ENCODE assay signal across 19 mouse cellular contexts in genomic region chr4:129617121-129617641, GRCm38 (mm10). TPM values are rescaled to one million over a fixed set of nuclear protein-coding genes. Genes with fewer than 3 reads are reported as not detected.
DNase-seq lines count a peak whose midpoint lies in the region; ATAC-seq and TF ChIP-seq lines count a peak whose summit lies in the region.
"Had no signal": no experiment of that assay in that cellular context is flagged by ENCODE, and none has a peak within 500 bp of the region (broad histone marks: within the 10 kb centered on the region; RNA-seq: fewer than 3 reads in every experiment).

No protein-coding gene starts in this region.

- TF ChIP-seq POLR2A in MEL (IDR thresholded peaks at IDR 0.05; ENCODE audit: control insufficient read depth in 1 of 2, insufficient read depth in 1 of 2, low read depth in 1 of 2, low read length in 2 of 2, poor library complexity in 1 of 2): no peak

- H3K9me3 ChIP-seq in heart, embryonic 13.5 days: no peaks in the 10 kb centered on the region
- H3K9me3 ChIP-seq in liver, embryonic 13.5 days (replicated peaks): no peaks in the 10 kb centered on the region
- H3K9me3 ChIP-seq in liver, embryonic 12.5 days (replicated peaks): no peaks in the 10 kb centered on the region
- no peaks in the 10 kb centered on the region for H3K9me3 ChIP-seq in MEL (replicated peaks; ENCODE audit: insufficient read depth, low read length)
- H3K9me3 ChIP-seq: embryonic facial prominence, embryonic 12.5 days; forebrain, embryonic 15.5 days; heart, embryonic 12.5 days had no signal

- H3K36me3 ChIP-seq in heart, embryonic 13.5 days: peaks cover 24% of the 10 kb centered on the region
- peaks cover 16% of the 10 kb centered on the region for H3K36me3 ChIP-seq in liver, embryonic 13.5 days
- H3K36me3 ChIP-seq in liver, embryonic 12.5 days: peaks cover 28% of the 10 kb centered on the region
- no peaks in the 10 kb centered on the region; a peak in 2 of 4 replicates for H3K36me3 ChIP-seq in MEL (ENCODE audit: control insufficient read depth in 1 of 2, insufficient read depth in 2 of 2, low read length in 2 of 2)

- peak; percentile 48 for DNase-seq in cerebellum, adult 9-10 months
- DNase-seq in cerebellum, postnatal 25 days: no peak
- no peak for DNase-seq in heart, adult 8-10 months (ENCODE audit: low spot score)
- no peak for DNase-seq in liver, embryonic 13.5 days
- DNase-seq in MEL (ENCODE audit: low read depth, low spot score): no peak
- no peak for DNase-seq in adrenal gland, postnatal 4 days (ENCODE audit: low spot score in 2 of 2)
- DNase-seq: adrenal gland, adult 2 months; adrenal gland, postnatal 25 days; cerebellum, postnatal 14 days; gastrocnemius, postnatal 36 days; heart, adult 18-20 months; kidney, adult 11 months had no signal

- TF ChIP-seq RAD21 in MEL (IDR thresholded peaks at IDR 0.05; ENCODE audit: low read depth, low read length): no peak

- peaks cover 4% of the 10 kb centered on the region; the same call in 1 of the 2 replicates for H3K79me2 ChIP-seq in MEL (ENCODE audit: control insufficient read depth, insufficient read depth, low read length, poor library complexity)

- no peak for TF ChIP-seq CTCF in MEL (IDR thresholded peaks at IDR 0.05 in 2 of 3, conservative IDR thresholded peaks at IDR 0.05 in 1 of 3; ENCODE audit: control insufficient read depth in 1 of 3, insufficient read depth in 1 of 3, low read depth in 2 of 3, low read length in 3 of 3, poor library complexity in 1 of 3, severe bottlenecking in 1 of 3)

- no peak for TF ChIP-seq EP300 in MEL (IDR thresholded peaks at IDR 0.05; ENCODE audit: low read depth in 1 of 2, low read length in 2 of 2)

- no peak for ATAC-seq in heart, embryonic 13.5 days (ENCODE audit: extremely low read depth, insufficient number of reproducible peaks, low FRiP score, low TSS enrichment)
- ATAC-seq in liver, embryonic 13.5 days (ENCODE audit: low read depth): no peak
- ATAC-seq in liver, embryonic 12.5 days: no peak
- ATAC-seq: forebrain, embryonic 15.5 days; hindbrain, postnatal 0 days had no signal

- H3K4me2 ChIP-seq in heart, embryonic 13.5 days: no peak overlapping the region
- H3K4me2 ChIP-seq in liver, embryonic 13.5 days: 0 out of 2 replicates have a peak overlapping the region, but pooled peaks have one; percentile 89
- H3K4me2 ChIP-seq in liver, embryonic 12.5 days: no peak overlapping the region

- no peak overlapping the region for H3K27ac ChIP-seq in heart, embryonic 13.5 days (replicated peaks)
- H3K27ac ChIP-seq in liver, embryonic 13.5 days: no peak overlapping the region
- H3K27ac ChIP-seq in liver, embryonic 12.5 days: no peak overlapping the region
- no peak overlapping the region for H3K27ac ChIP-seq in MEL (ENCODE audit: control insufficient read depth, low read depth, low read length)
- H3K27ac ChIP-seq: embryonic facial prominence, embryonic 12.5 days; forebrain, embryonic 15.5 days had no signal

- H3K9ac ChIP-seq in heart, embryonic 13.5 days: 0 out of 2 replicates have a peak overlapping the region, but pooled peaks have one; percentile 5
- no peak overlapping the region for H3K9ac ChIP-seq in liver, embryonic 13.5 days
- H3K9ac ChIP-seq in liver, embryonic 12.5 days: no peak overlapping the region
- H3K9ac ChIP-seq in MEL (ENCODE audit: control insufficient read depth, low read depth, low read length, poor library complexity, severe bottlenecking): no peak overlapping the region
- H3K9ac ChIP-seq: embryonic facial prominence, embryonic 12.5 days; forebrain, embryonic 15.5 days had no signal

- 89% methylated on average over 7 of the region's 7 CpGs for WGBS in heart, embryonic 13.5 days
- 87% methylated on average over 7 of the region's 7 CpGs for WGBS in liver, embryonic 13.5 days (ENCODE audit: insufficient replicate concordance)
- 87% methylated on average over 7 of the region's 7 CpGs for WGBS in liver, embryonic 12.5 days (ENCODE audit: insufficient replicate concordance)

- H3K27me3 ChIP-seq in heart, embryonic 13.5 days (replicated peaks): no peaks in the 10 kb centered on the region
- H3K27me3 ChIP-seq in liver, embryonic 13.5 days: no peaks in the 10 kb centered on the region
- no peaks in the 10 kb centered on the region for H3K27me3 ChIP-seq in liver, embryonic 12.5 days (replicated peaks)
- no peaks in the 10 kb centered on the region for H3K27me3 ChIP-seq in MEL (ENCODE audit: control insufficient read depth in 1 of 2, insufficient read depth in 2 of 2, low read length in 2 of 2)
- H3K27me3 ChIP-seq: embryonic facial prominence, embryonic 12.5 days; forebrain, embryonic 15.5 days; heart, embryonic 12.5 days had no signal

- no peak overlapping the region for H3K4me3 ChIP-seq in heart, embryonic 13.5 days
- 0 out of 2 replicates have a peak overlapping the region, but pooled peaks have one; percentile 71 for H3K4me3 ChIP-seq in liver, embryonic 13.5 days (replicated peaks)
- H3K4me3 ChIP-seq in liver, embryonic 12.5 days: no peak overlapping the region
- H3K4me3 ChIP-seq in MEL (ENCODE audit: control insufficient read depth in 1 of 2, insufficient read depth in 1 of 2, low read depth in 2 of 2, low read length in 2 of 2): no peak overlapping the region
- H3K4me3 ChIP-seq: embryonic facial prominence, embryonic 12.5 days had no signal

- H3K4me1 ChIP-seq in heart, embryonic 13.5 days: peaks cover 32% of the 10 kb centered on the region
- H3K4me1 ChIP-seq in liver, embryonic 13.5 days (replicated peaks): peaks cover 28% of the 10 kb centered on the region
- H3K4me1 ChIP-seq in liver, embryonic 12.5 days: peaks cover 29% of the 10 kb centered on the region
- H3K4me1 ChIP-seq in MEL (ENCODE audit: control insufficient read depth in 1 of 2, insufficient read depth in 2 of 2, low read length in 2 of 2): no peaks in the 10 kb centered on the region

TF ChIP-seq in MEL, 35 proteins besides CTCF, POLR2A, EP300 and RAD21 (continues in another document):
- TF ChIP-seq MAFK (IDR thresholded peaks at IDR 0.05; ENCODE audit: borderline replicate concordance, low read depth, low read length) (no peak), ZNF384 (IDR thresholded peaks at IDR 0.05; ENCODE audit: low read depth, low read length) (no peak), SMC3 (IDR thresholded peaks at IDR 0.05; ENCODE audit: low read depth, low read length) (no peak), UBTF (IDR thresholded peaks at IDR 0.05; ENCODE audit: borderline replicate concordance, insufficient read depth, low read depth, low read length) (no peak), NELFE (IDR thresholded peaks at IDR 0.05; ENCODE audit: low read depth, low read length) (no peak)

RNA-seq across cellular contexts. Expression of gene Iqcc, which starts 1.7 kb away (rescaled TPM):
- 20.4 and 23.6 TPM in 2 replicates for polyA plus RNA-seq in heart, embryonic 13.5 days (2015; fragmentation: Nextera tagmentation; extraction: Ambion mirVana)
- 10 to 100 TPM; 14.6 to 22.9 (median 19.0) TPM for total RNA-seq in heart, adult 8-10 months (2022)
- 11.0 TPM in 2 replicates for polyA plus RNA-seq in liver, embryonic 13.5 days (2015; fragmentation: Nextera tagmentation; extraction: Ambion mirVana)
- polyA plus RNA-seq in liver, embryonic 12.5 days (2016; fragmentation: Nextera tagmentation; extraction: Ambion mirVana): 14.7 and 16.5 TPM in 2 replicates
- 13.6 and 15.4 TPM in 2 replicates for total RNA-seq in MEL (2012; rRNA removed)
- 10 to 100 TPM in 1 of 2 experiments, not detected in 1; 18.5 TPM for polyA plus RNA-seq in MEL (2012; ENCODE audit: insufficient read depth in 1 of 2, insufficient read length in 2 of 2, low read depth in 1 of 2, low replicate concordance in 2 of 2, missing spikeins in 1 of 2)
- 10 to 100 TPM; 26.6 to 31.2 TPM for total RNA-seq in adrenal gland, postnatal 4 days (2021)

RNA-seq across cellular contexts. Expression of gene Dcdc2b, which starts 3.1 kb away (rescaled TPM):
- polyA plus RNA-seq in heart, embryonic 13.5 days (2015; fragmentation: Nextera tagmentation; extraction: Ambion mirVana): 1.3 and 1.6 TPM in 2 replicates
- total RNA-seq in heart, adult 8-10 months (2022): 1 to 10 TPM in 2 of 4 experiments, under 1 TPM in 2; 0.32 to 1.2 (median 0.82) TPM
- 0.31 and 0.51 TPM in 2 replicates for polyA plus RNA-seq in liver, embryonic 13.5 days (2015; fragmentation: Nextera tagmentation; extraction: Ambion mirVana)
- 0.51 and 1.3 TPM in 2 replicates for polyA plus RNA-seq in liver, embryonic 12.5 days (2016; fragmentation: Nextera tagmentation; extraction: Ambion mirVana)
- 0.26 TPM in 1 of 2 replicates, not detected in the other for total RNA-seq in MEL (2012; rRNA removed)
- 1 to 10 TPM in 1 of 2 experiments, not detected in 1; 1.3 TPM for polyA plus RNA-seq in MEL (2012; ENCODE audit: insufficient read depth in 1 of 2, insufficient read length in 2 of 2, low read depth in 1 of 2, low replicate concordance in 2 of 2, missing spikeins in 1 of 2)
- 1 to 10 TPM; 2.9 to 3.3 TPM for total RNA-seq in adrenal gland, postnatal 4 days (2021)
- total RNA-seq: hematopoietic stem cell, adult 5-6 weeks; hindbrain, postnatal 0 days had no signal

RNA-seq across cellular contexts. Expression of gene Ccdc28b, which starts 6.6 kb away (rescaled TPM):
- polyA plus RNA-seq in heart, embryonic 13.5 days (2015; fragmentation: Nextera tagmentation; extraction: Ambion mirVana): 41.1 and 46.1 TPM in 2 replicates
- total RNA-seq in heart, adult 8-10 months (2022): 10 to 100 TPM; 11.9 to 20.3 (median 14.6) TPM
- polyA plus RNA-seq in liver, embryonic 13.5 days (2015; fragmentation: Nextera tagmentation; extraction: Ambion mirVana): 13.9 and 14.8 TPM in 2 replicates
- polyA plus RNA-seq in liver, embryonic 12.5 days (2016; fragmentation: Nextera tagmentation; extraction: Ambion mirVana): 16.6 and 19.9 TPM in 2 replicates
- 18.3 and 21.4 TPM in 2 replicates for total RNA-seq in MEL (2012; rRNA removed)
- polyA plus RNA-seq in MEL (2012; ENCODE audit: insufficient read depth in 1 of 2, insufficient read length in 2 of 2, low read depth in 1 of 2, low replicate concordance in 2 of 2, missing spikeins in 1 of 2): 10 to 100 TPM in 1 of 2 experiments, not detected in 1; 29.1 TPM
- 10 to 100 TPM; 61.5 to 62.6 TPM for total RNA-seq in adrenal gland, postnatal 4 days (2021)

RNA-seq across cellular contexts. Expression of gene Tmem234, which starts 16.7 kb away (rescaled TPM):
- 160 and 179 TPM in 2 replicates for polyA plus RNA-seq in heart, embryonic 13.5 days (2015; fragmentation: Nextera tagmentation; extraction: Ambion mirVana)
- 10 to 100 TPM; 40.4 to 44.9 (median 42.0) TPM for total RNA-seq in heart, adult 8-10 months (2022)
- polyA plus RNA-seq in liver, embryonic 13.5 days (2015; fragmentation: Nextera tagmentation; extraction: Ambion mirVana): 142 and 153 TPM in 2 replicates
- 147 and 159 TPM in 2 replicates for polyA plus RNA-seq in liver, embryonic 12.5 days (2016; fragmentation: Nextera tagmentation; extraction: Ambion mirVana)
- 140 and 148 TPM in 2 replicates for total RNA-seq in MEL (2012; rRNA removed)
- polyA plus RNA-seq in MEL (2012; ENCODE audit: insufficient read depth in 1 of 2, insufficient read length in 2 of 2, low read depth in 1 of 2, low replicate concordance in 2 of 2, missing spikeins in 1 of 2): 100 to 1,000 TPM in 1 of 2 experiments, not detected in 1; 220 TPM
- 100 to 1,000 TPM; 111 to 114 TPM for total RNA-seq in adrenal gland, postnatal 4 days (2021)

RNA-seq across cellular contexts. Expression of gene Eif3i, which starts 16.7 kb away (rescaled TPM):
- polyA plus RNA-seq in heart, embryonic 13.5 days (2015; fragmentation: Nextera tagmentation; extraction: Ambion mirVana): 169 and 189 TPM in 2 replicates
- total RNA-seq in heart, adult 8-10 months (2022): 100 to 1,000 TPM; 118 to 136 (median 130) TPM
- polyA plus RNA-seq in liver, embryonic 13.5 days (2015; fragmentation: Nextera tagmentation; extraction: Ambion mirVana): 211 and 222 TPM in 2 replicates
- polyA plus RNA-seq in liver, embryonic 12.5 days (2016; fragmentation: Nextera tagmentation; extraction: Ambion mirVana): 219 and 226 TPM in 2 replicates
- 766 and 806 TPM in 2 replicates for total RNA-seq in MEL (2012; rRNA removed)
- 100 to 1,000 TPM; 396 to 730 TPM for polyA plus RNA-seq in MEL (2012; ENCODE audit: insufficient read depth in 1 of 2, insufficient read length in 2 of 2, low read depth in 1 of 2, low replicate concordance in 2 of 2, missing spikeins in 1 of 2)
- total RNA-seq in adrenal gland, postnatal 4 days (2021): 100 to 1,000 TPM; 187 to 188 TPM
